Mouse (Mus musculus) cortical plate, adult 2 months (tissue): ENCODE data around the gene Arhgap17. TPM values are rescaled to one million over a fixed set of nuclear protein-coding genes. Genes with fewer than 3 reads are reported as not detected.

Experiments
- H3K27ac ChIP-seq: fragments of 200-500 bp; 2 replicates; pipeline ENCODE4 v1.5.1; 2012; ENCODE audit warnings: low read length, control low read depth, inconsistent platforms; ENCODE audit not compliant: insufficient read depth
- H3K4me1 ChIP-seq: fragments of 200-500 bp; 2 replicates; pipeline ENCODE4 v1.6.1; 2011; ENCODE audit warnings: low read length; ENCODE audit not compliant: control insufficient read depth, insufficient read depth
- H3K4me3 ChIP-seq: fragments of 200-500 bp; 2 replicates; pipeline ENCODE4 v1.5.1; 2011; ENCODE audit warnings: mild to moderate bottlenecking, low read length, control low read depth; ENCODE audit not compliant: insufficient read depth
- CTCF ChIP-seq: fragments of 200-500 bp; IDR thresholded peaks from 2 replicates; pipeline ENCODE4 v1.5.1; 2011; ENCODE audit warnings: mild to moderate bottlenecking, control low read depth, low read length; ENCODE audit not compliant: insufficient read depth; ENCODE audit errors: extremely low read depth
- POLR2A ChIP-seq: fragments of 200-500 bp; IDR thresholded peaks from 2 replicates; pipeline ENCODE4 v1.6.1; 2011; ENCODE audit warnings: mild to moderate bottlenecking, low read length, control low read depth; ENCODE audit not compliant: insufficient read depth; ENCODE audit errors: extremely low read depth
- polyA plus RNA-seq: library from polyadenylated mRNA; depleted of rRNA; stranded (reverse); fragments of >200 nt; gene quantifications from 2 replicates; pipeline ENCODE4 v1.2.3, GENCODE M21; 2012

The Arhgap17 gene
- polyA plus RNA-seq, 1 experiment: 17.2 TPM

DNA sequence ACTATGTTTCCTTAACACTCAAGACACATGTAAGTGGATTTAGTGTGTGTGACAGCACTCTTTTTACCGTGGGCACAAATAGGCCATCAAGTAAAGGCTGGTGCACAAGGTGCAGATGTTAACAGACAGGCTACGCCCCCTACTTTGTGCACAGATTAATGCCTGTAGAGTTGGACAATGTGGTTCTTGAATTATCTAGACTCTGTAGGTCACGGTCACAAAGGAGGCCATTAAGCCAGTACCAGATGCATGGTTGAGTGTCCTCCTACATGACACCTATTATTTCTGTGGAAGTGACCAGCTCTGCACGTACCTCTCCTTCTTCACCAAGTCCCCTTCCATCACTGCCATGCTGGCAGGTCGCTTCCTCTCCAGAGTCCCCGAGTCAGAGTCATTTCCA lies 73.6 kb downstream of the Arhgap17 start:
- H3K27ac ChIP-seq: no peak overlapping the region
- H3K4me3 ChIP-seq: no peak overlapping the region
- TF ChIP-seq POLR2A: no peak
- no peak for TF ChIP-seq CTCF
- H3K4me1 ChIP-seq: peaks cover 4% of the 10 kb centered on the region

DNA sequence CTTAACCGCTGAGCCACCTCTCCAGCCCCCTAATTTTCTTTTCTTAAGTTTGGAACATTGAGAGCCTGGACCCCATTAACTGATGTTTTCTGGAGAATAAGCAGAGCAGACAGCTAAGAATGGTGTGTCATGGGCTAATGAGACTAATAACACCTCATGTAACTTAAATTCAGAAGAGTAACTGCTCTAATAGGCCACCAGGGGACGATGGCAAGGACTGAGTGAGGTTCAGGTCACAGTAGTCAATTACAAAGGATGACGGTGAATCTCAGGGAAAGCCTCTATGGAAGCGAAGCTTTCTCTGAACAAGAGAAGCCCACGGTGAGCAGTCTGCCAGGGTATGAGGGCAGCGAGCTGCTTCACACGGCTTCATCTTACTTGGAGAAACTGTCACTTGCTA lies 74.3 kb downstream of the Arhgap17 start:
- no peak overlapping the region for H3K27ac ChIP-seq
- peaks cover 4% of the 10 kb centered on the region for H3K4me1 ChIP-seq
- H3K4me3 ChIP-seq: no peak overlapping the region
- no peak for TF ChIP-seq CTCF
- TF ChIP-seq POLR2A: no peak

DNA sequence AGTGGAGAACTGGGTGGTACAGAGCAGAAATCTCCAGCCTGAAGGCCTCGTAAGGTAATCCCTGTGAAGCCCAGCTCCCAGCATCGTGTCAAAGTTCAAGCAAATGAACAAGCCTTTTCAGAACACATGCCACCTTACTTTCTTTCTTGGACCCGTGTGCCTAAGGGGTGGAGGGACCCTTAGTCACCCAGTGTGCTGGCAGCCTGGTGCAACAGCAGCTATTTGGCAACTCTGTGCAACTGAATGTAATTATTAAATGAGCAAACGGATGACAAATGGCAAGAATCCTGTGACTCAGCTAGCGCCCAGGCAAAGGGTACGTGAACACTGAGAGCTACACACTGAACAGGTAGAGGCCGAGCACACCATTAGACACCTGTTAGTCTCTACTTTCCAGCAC lies 75.8 kb downstream of the Arhgap17 start:
- TF ChIP-seq POLR2A: no peak
- TF ChIP-seq CTCF: no peak
- Histone ChIP-seq H3K4me1 (peaks cover 4% of the 10 kb centered on the region), H3K27ac (no peak overlapping the region), H3K4me3 (no peak overlapping the region)

DNA sequence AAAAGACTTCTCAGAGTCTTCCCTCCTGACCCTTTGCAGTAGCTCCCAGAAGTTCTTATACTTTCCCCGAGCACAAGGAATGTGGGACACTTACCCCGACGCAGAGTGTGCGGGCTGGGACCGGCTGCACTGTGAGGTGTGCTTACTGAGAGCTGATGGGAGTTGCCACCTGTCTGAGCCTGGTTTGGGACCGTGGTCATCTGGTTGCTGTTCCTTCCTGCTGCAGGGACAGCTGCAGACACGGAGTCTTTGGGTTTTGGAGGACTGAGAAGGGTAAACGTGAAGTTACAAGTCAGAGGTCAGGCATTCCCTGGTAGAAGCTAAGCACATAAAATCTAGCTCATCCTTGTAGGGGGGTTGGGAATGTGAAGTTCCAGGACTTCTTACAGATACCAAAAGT lies 77.8 kb downstream of the Arhgap17 start:
- peaks cover 1% of the 10 kb centered on the region; the same call in 1 of the 2 replicates for H3K4me1 ChIP-seq
- no peak overlapping the region for H3K27ac ChIP-seq
- H3K4me3 ChIP-seq: no peak overlapping the region
- TF ChIP-seq POLR2A (no peak), CTCF (no peak)

DNA sequence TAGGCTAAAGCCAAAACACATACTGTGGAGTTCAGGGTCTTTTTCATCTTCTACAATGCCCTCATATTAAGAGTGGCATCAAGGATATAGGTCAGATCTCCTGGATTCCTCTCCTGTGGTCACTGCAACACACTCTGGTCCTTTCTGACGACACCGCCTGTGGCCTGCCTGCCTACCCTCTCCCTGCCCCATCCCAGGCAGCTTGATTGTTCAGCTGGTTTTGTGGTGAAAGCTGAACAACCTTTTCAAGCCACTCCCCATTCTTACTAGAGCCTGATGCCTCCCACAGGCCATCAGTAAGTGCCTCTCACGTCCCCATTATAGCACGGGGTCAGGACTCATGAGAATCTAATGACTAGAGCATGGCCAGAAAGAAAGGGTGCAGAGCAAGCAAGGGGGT lies 80.5 kb downstream of the Arhgap17 start:
- H3K4me3 ChIP-seq: no peak overlapping the region
- peaks cover 3% of the 10 kb centered on the region for H3K4me1 ChIP-seq
- TF ChIP-seq CTCF (no peak), POLR2A (no peak)
- no peak overlapping the region for H3K27ac ChIP-seq

DNA sequence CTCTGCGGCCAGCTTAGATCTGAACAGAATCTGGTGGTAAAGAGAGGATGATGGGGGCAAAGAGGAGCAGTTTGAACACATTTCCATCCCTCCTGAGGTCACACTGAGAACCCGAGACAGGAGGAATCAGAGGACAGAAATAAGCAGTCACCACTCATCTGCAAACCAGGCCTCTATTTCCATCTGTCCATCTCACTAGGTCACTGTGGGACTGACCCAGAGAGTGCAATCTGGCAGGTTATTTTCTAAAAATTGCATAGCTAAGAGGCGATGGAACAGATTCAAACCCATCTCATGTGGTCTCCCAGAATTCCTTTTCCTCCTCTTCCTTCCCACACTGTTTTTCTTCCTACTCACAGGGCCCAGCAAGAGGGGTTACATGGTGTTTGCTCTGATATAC lies 81.8 kb downstream of the Arhgap17 start:
- no peak for TF ChIP-seq POLR2A
- no peak for TF ChIP-seq CTCF
- Histone ChIP-seq H3K4me3 (no peak overlapping the region), H3K27ac (no peak overlapping the region), H3K4me1 (peaks cover 3% of the 10 kb centered on the region)

DNA sequence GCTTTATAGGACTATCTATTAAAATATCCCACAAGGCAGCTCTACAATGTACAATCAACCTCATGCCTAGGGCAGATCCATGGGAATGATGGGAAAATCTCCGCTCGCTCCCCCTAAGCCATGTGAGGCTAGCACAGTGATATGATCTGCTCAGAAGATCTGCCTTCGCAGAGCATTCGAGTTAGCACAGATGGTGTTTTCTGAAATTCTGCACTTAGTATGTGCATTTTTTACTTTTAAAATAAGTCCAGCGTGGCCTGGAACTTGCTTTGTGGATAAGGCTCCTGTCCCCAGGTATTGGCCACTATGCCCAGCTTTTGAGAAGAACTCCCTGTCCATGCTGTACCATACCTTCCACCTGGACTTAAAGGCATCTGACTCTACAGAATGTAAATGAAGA lies 83.8 kb downstream of the Arhgap17 start:
- no peak overlapping the region for H3K27ac ChIP-seq
- H3K4me1 ChIP-seq: peaks cover 3% of the 10 kb centered on the region
- no peak overlapping the region for H3K4me3 ChIP-seq
- no peak for TF ChIP-seq CTCF
- no peak for TF ChIP-seq POLR2A

DNA sequence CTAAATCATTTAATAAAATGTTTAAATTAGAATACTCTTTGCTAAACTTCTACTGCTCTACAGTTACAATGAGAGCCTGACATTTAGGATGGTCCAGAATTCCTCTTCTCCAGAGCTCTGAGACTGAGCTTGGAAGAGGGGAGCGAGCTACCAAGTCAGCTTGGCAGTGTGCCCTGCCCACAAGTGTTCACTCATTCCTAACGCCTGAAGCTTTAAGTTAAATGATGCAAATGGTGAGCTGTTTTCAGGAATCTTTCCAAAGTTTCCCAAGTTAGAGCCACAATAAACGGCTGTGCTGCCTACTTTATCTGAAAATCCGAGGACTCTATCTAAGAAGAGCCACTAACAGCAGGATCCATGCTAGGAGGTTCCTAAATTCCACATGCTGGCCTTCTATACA lies 85.9 kb downstream of the Arhgap17 start:
- no peak for TF ChIP-seq POLR2A
- no peak for TF ChIP-seq CTCF
- Histone ChIP-seq H3K27ac (no peak overlapping the region), H3K4me1 (peaks cover 3% of the 10 kb centered on the region), H3K4me3 (no peak overlapping the region)

DNA sequence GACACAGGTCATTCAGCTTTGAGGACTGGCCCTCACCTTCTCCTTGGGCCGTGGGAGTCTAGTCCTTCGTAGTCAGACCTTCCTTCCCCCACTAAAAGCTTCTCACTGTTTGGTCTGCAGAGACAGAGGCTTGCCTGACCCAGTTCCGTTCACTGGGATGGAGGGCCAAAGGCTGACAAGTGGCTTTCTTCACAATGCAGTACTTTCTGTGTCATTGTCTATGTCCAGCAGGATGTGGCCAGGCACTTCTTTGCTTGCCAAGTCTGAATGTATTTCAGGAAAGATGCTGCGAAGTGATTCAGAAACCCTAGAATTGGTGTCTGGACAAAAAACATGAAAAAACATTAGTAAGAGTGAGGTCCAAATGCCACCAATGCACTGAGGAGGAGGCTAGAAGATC lies 89.9 kb downstream of the Arhgap17 start:
- Histone ChIP-seq H3K4me3 (no peak overlapping the region), H3K27ac (no peak overlapping the region), H3K4me1 (no peaks in the 10 kb centered on the region; the same call in 1 of the 2 replicates)
- TF ChIP-seq POLR2A (no peak), CTCF (no peak)

DNA sequence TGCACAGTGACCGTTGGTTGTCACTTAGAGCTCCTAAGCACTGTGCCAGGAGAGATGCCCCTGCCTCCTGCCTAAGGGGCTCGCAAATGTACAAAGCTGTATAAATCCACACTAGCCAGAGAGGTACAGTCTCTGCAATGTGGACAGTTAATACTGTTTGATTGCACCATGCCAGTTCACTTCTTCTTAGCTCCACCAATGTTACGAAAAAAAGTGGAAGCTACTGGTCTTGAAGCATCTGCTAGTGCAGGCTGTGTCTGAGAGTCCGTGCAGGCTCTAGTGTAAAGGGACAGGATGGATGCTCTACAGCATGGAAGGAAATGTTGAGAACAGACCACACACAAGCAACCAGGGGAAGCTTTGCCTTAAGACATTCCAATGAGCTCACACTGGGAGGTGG lies 93.1 kb downstream of the Arhgap17 start:
- H3K27ac ChIP-seq: no peak overlapping the region
- no peak for TF ChIP-seq CTCF
- TF ChIP-seq POLR2A: no peak
- H3K4me3 ChIP-seq: no peak overlapping the region

DNA sequence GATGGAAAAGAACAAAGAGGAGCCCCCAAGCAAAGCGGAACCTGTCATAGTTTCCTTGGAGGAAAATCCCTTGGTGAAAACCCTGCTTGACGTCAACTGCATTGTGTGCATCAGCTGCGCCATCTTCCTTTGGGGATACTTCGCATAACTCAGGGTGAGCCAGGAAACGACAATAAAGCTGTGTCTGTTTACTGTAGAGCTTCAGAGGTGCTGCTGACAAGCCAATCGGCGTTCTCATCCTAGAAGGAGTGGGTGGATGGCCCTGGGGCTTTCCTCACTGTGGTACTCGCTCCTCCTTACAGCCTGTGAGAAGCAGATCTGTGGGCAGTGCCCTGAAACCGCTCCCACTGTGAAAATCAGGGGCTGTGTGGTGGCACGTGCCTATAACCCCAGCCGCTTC lies 96.7 kb downstream of the Arhgap17 start:
- Histone ChIP-seq H3K4me3 (no peak overlapping the region), H3K27ac (no peak overlapping the region), H3K4me1 (no peaks in the 10 kb centered on the region)
- TF ChIP-seq CTCF: no peak
- no peak for TF ChIP-seq POLR2A

More for the DNA sequence above, 93.1 kb downstream of the Arhgap17 start:
- no peaks in the 10 kb centered on the region for H3K4me1 ChIP-seq
